Mouse (Mus musculus): ENCODE results near the gene Gtf2h1.

DNA sequence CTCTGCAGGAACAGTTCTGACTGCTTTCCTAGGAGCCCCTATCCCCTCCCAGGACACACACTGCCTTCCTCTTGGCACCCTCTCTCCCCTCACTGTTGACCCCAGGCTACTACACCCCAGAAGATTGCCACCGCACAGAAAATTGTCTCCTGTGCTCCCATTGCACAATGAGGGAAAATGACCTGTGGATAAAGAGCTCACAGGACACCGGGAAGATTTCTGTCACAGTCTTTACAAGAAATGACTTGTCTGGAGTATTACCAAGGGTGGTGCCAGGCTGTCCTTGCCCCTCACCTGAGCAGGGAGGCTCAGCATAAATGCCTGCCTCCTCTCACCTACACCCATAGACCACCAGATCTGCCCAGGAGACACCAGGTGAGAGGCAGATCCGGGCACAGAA, 44.4 kb upstream of the Gtf2h1 start, which contains the start of gene Saa2:
- TF ChIP-seq POLR2A (IDR thresholded peaks at IDR 0.05; ENCODE audit: borderline replicate concordance, low read depth, low read length): no peak
- TF ChIP-seq CTCF (IDR thresholded peaks at IDR 0.05; ENCODE audit: low read depth, low read length): no peak

All from bone marrow macrophage, adult 2 months (primary cell).